Mouse (Mus musculus): ENCODE results near the gene Rcsd1.

Rcsd1 gene

DNA sequence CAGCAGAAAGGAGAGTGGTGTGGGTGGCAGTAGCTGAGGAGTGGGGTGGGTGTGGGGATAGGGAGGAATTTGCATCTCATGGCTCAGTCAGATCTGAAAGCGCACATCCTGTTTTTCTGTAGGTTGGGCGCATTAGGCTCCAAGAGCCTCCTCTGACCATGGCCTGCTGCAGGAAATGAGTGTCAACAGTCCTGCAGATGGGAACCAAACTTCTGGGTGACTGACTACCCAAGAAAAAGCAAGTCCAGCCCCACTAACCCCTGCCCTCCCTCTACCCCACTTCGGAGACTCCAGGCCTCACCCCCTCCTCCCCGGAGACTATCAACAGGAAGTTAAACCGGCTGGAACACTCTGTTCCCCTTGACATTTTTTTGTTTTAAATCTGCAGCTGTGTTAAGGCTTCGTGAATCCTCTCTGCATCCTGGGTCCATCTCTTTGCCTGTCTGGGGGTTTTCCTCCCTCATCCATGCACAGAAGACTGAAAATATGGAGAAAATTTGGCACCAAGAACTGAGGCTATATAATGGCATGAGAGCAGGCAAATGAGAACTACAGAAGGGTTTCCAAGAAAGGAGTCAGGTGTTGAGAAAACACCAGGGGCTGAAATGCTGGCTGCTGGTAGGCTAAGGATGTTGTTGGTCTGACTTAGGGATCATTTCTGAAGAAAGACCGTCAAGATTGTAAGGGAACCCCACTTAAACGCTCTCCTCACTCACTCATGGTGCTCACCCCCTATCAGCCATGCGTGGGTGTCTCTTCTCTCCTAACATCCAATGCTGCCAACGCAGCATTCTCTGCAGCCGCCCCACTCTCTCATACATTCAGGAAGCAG is 8.4 kb upstream of the Rcsd1 start:
- no peak for DNase-seq (ENCODE audit: low read depth, low spot score)

DNA sequence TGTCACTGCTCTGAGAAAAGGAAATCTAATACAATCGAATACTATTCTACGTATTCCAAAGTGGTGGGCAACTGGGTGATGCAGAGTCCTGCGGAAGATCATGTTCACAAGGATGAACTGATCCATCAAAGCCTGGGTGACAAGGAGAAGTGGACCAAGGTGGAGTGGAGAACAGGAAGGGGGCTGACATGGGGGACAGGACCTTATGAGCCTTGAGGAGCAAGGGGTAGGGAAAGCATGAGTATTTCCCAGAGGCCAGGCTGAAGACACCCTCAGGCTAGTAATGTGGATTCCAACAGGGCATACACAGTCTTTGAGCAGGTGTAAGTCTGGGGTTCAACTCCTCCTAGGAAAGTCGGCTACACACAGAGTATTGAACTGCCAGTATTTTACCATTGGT is 6.9 kb upstream of the Rcsd1 start:
- no peak for DNase-seq (ENCODE audit: low read depth, low spot score)

DNA sequence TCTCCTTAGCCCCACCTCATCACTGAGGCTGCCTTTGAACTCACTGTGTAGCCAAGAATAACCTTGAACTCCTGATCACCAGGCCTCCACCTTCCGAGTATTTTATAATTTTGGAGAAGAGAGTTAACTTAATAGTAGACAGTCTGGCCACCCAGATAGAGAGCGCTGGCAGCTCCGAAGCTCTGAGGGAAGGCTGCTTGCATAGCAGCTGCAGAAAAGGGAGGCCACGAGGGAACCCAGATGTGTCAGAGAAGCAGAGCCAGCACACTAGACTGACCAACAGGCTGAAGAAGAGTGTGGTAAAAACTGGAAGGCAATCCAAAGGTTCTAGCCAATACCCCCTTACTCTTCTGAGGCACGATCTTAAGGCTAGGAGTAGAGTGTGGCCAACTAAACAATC is 4.2 kb upstream of the Rcsd1 start:
- no peak for DNase-seq (ENCODE audit: low read depth, low spot score)

DNA sequence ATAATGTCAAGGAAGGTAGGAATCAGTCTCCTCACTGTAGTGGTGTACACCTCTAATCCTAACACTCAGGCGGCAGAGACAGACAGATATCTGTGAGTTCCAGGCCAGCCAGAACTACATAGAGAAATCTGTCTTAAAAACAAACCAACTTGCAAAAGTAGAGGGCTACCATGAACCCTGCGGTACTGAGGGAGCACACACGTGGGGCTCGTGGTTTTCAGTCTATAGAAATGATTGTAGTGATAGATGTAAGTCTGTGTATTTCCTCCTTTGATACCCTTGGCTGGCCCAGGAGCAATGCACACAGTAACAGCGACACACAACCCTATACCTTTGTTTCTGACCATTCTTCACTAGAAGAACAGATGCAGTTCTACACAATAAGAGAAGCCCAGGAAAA is 2.4 kb upstream of the Rcsd1 start:
- no peak for DNase-seq (ENCODE audit: low read depth, low spot score)

DNA sequence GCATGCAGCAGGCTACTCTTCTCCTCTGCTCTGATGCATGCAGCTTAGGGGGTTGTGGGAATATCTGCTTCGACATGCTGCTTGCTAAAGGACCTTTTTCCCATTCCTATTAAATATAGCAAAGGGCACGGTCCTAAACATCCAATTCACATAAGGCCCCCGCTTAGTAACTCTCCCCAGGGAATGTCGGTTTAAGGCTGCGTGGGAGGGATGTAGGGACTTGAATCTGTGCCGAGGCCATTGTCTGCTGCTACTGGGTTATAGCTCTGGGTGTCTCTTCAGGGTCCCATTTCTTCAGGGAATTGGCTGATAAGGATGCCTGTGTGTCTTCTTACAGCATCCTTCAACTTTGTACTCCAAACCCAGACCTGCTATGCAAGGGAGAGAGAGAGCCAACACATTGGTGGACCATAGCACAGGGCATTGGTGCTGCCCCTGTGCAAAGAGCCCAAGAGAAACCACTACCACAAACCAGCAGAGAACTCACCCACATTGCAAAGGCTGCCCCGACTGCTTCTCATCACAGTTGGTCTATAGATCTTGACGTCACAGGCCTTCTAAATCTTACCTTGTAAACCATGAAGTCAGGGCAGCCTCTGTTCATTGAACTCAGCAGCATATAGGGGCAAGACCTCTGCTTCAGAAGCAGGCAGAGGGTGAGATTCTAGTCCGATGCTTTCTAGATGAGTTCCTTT is 724 bp downstream of the Rcsd1 start:
- DNase-seq (ENCODE audit: low read depth, low spot score): no peak

DNA sequence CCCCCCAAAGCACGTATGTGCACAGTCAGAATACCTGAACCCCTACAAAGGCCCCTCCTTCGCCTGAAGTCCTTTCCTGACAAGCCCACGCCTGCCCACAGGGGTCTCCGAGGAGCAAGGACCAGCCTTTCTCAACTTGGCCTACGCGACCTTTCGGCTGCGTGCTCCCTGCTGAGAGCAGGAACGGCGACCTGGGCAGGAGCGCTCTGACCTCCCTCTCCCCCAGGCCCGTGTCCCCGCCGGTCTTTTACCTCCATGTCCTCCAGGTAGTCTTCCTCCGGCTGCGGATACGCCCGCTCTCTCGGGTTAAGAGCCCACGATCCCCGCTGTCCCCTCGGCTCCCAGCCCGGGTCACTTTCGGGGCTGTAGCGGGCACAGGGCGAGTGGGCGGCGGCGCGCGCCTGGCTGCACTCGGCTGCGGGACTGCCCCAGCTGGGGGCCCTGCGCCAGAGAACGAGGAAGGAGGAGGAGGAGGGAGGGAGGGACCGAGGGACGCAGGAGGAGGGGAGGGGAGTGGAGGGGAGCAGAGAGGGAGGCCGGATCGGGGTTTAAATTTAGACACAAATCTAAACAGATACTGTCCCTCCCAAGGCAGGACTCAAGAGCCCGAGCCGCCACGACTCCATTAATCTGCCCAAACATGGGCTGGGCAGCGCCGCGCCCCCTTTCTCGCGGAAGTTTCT is 1.8 kb downstream of the Rcsd1 start:
- DNase-seq (ENCODE audit: low read depth, low spot score): no peak

DNA sequence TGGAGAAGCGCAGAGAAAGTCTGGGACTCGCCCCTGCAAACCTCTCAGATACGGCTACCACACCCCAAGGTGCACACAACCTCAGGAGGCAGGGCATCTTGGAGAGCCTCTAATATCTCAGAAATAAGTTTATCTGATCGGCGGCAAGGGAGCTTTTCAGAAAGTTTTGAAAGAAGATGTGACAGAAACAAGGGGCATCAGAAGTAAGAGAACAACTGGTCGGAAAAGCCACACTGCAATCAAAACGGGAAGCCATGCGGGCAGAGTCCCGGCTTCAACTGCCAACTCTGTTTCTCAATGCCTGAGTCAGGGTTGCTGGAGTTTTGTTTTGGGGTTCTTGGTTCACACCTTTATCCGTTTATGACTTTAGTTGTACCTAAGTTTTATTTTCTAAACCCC is 2.3 kb downstream of the Rcsd1 start:
- no peak for DNase-seq (ENCODE audit: low read depth, low spot score)

DNA sequence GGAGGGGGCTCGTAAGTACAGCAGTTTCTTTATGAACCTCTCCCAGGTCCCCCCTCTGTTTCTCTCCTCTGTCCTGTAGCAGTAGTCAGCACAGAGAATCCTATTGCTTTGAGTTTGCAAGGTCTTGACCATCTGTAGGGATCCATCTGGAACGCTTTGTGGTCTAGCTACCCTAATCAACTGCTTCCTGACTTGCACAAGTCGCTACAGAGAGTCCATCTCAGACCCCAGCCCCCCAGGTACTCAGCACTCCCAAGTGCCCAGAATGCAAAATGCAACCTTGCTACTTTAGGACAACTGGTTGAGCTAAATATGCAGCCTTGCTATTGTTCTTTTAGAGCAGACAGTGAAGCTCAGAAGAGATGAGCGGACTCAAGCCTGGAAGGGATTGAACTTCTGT is 3.1 kb downstream of the Rcsd1 start:
- DNase-seq (ENCODE audit: low read depth, low spot score): no peak

DNA sequence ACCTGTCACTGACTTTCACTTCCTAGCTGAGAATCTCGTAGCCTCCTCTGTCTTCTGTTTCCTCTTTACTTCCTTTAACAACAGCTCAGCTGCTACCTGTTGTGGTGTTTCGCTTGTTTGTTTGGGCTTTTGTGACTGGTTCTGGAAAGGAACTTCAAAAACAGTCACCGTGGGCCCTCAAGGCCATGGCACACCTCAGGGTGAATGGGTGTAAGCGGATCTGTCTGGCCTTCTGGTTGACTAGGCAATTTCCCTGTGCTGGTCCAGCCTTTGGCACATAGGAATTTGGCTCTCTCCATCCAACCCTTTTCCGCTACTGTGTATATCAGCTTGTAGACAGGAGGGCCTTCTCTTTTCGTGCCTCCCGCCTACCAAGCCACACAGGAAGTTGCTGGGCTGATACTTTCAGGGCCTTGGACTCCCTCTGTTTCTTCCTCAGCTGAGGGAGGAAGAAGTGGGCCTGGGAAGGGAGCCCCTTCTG is 3.6 kb downstream of the Rcsd1 start:
- DNase-seq (ENCODE audit: low read depth, low spot score): no peak

DNA sequence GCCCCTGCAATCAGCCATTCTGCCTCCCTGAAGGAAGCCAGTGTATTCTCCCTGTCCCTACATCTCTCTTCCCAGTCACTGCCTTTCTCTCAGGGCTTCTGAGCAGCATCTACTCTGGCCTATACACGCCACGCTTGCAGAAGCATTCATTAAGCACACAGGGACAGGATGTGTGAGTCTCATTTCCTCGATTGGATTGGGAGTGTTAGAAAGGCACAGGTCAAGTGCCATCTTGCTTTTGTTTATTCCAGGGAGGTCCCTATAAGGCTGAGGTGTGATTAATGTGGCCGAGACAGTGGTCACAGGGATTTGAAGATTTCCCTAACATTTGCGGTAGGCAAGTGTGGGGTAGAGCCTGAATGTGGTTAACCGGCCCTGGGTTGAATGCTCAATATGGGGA is 4.2 kb downstream of the Rcsd1 start:
- no peak for DNase-seq (ENCODE audit: low read depth, low spot score)

DNA sequence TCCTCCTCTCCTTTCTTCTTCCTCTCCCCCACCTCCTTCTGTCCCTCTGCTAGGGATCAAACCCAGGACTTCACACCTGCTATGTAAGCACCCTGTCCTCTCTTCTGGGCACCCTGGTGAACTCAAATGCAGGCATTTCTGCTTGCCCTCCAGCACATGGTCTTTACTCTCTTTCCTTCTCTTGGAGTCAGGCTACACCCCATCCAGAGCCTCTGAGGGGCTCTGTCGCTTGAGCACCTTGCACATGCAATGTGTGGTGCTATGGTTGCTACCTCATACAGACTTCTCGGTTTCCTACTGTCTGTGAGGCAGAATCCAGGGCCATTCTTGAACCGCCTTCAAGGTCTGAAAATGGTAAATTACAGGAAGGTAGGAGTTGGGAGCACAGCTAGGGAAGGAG is 4.7 kb downstream of the Rcsd1 start:
- no peak for DNase-seq (ENCODE audit: low read depth, low spot score)

DNA sequence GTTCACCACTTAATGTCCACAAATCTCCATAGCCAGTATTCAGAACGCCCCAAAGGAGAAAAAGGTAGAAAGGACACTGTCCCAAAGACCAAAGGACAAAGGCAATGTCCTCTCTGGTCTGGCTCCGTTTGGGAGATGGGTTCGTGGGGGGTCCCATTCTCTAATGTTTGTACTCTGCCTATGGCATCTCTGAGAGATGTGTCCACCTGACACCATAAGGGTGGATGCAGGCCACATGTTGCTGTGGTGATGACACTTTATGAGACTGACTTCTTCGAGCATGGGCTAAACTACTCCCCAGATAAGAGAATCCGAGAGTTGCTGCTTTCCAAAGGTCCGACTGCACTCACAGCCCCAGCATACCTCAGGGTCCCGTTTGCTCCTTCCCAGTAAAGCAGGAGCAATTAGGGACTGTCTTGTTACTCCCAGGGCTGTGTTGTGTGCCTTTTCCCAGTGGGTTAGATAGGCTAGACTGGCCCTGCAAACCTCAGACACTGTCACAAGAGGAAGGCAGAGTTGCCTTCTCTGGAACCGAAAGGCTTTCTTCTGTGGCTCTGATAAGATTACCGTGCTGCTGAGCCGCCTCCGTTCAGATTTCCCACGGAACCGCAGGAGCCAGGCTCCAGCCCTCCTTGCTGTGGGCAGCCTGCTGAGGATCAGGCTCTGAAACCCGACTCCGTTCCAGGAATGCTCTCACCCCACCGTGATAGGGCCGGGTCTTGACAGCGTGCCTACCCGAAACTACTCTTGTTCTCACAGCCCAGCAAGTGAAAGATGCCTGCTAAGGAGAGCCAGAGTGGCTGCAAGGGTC is 7.1 kb downstream of the Rcsd1 start:
- peak; percentile 80 for DNase-seq (ENCODE audit: low read depth, low spot score)

DNA sequence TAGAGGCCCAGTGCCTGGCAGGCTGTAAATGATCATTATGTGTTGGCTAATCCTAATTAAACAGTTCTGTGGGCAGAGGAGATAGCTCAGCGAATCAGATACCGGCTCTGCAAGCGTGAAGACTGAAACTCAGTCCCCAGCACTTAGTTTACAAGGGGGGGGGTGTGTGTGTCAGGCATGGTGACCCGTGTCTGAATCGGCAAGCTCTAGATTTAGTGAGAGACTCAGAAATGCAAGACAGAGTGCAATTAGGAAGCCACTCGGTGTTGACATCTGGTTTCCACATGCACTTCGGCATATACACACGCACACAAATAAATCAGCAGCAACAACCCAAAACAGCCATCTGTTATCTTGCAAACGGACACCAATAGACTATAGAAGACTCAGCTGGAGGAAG is 8.0 kb downstream of the Rcsd1 start:
- no peak for DNase-seq (ENCODE audit: low read depth, low spot score)

DNA sequence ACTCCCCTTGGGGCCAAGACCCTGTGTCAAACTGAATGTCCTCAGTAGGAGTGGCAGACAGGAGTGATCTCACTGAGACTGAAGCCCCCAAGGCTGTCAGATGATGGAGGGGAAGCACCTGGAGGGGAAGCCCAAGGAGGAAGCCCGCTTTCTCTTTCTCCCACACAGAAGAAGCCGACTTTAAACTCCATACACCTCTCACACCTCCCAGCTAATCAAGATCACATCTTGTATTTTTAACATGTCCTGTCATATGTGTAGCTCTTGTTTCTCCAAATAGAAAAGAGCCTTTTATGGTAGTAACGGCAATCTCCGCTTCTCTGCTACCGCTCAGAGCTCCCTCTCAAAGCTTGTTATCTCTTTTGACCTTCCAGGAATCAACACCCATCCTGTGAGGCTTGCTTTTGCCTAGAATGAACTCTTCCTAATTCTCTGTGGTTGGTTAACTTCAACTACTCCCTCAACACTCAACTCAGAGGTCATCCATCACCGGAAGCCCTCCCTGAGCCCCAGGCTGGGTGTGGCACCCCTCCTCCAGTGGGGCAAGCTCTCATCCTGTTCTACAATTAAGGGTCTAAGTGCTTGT is 8.5 kb downstream of the Rcsd1 start:
- no peak for DNase-seq (ENCODE audit: low read depth, low spot score)

DNA sequence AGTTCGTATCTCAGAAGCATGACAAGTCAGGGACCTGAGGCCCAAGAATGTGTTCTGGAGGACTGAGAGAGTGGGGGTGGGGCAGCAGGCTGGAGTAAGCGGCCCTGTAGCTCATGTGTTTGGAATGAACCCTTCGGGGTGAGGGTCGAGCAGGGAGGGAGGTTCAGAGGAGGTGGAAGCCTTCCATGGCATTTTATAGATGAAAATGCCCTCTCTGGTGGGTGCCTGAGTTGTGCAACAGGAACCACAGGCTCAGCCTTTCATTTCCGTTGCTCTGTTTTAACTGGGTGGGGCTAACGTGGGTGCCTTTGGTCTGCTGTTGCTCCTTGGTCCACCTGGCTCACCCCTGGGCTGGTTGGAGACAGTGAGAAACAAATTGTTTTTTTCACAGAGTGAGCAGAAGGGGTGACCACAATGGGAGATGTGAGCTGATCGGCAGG is 9.2 kb downstream of the Rcsd1 start:
- no peak for DNase-seq (ENCODE audit: low read depth, low spot score)

DNA sequence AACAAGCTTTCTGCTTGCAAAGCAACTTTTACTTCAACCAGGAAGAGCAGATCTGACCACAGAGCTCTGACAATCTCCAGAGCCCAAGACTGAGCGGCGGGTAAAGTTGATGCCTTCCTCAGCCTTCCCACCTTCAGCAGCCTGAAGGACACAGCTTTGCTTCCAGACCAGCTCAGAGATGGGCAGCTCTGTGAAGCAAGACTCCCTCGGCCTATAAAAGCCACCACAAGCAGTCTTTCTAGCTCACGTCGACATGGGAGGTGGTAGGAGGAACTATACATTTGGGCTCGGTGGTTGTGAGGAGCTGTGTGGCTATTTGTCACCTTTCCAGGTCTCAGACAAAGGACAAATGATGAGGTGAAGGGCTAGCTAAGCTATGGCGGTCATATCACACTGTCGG is 11.9 kb downstream of the Rcsd1 start:
- no peak for DNase-seq (ENCODE audit: low read depth, low spot score)

DNA sequence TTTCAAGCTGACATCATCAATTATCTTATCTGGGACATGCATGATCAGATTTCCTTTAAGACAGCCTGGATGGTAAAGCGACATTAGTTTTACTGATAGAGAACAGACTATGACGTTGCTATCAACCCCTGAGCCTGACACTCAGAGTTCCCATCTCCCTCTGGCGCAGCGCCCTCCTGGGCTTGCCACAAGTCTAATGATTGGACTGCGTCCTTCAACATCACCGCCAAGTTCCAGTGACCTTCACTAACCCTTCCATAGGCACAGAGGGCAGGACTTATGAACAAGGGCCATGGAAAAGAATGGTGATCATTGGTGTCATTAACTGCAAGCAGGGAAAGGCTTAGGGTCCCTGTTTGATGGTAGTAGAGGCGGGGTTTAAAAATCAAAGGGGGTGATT is 12.7 kb downstream of the Rcsd1 start:
- DNase-seq (ENCODE audit: low read depth, low spot score): no peak

DNA sequence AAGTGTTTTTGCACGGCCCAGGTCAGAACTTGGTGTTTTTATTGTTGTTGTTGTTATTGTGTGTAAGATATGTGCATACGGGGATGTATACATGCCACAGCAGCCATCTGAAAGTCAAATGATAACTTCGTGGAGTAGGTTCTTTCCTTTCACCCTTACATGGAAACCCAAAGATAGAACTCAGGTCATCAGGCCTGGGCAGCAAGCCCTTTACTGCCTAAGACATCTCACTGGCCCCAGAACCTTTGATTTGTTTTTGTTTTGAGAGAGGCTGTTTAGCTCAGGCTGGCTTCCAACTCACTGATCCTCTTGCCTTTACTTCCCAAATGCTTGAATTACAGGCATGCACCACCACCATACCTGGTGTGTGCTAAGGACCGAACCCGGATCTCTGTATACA is 13.5 kb downstream of the Rcsd1 start:
- DNase-seq (ENCODE audit: low read depth, low spot score): no peak

DNA sequence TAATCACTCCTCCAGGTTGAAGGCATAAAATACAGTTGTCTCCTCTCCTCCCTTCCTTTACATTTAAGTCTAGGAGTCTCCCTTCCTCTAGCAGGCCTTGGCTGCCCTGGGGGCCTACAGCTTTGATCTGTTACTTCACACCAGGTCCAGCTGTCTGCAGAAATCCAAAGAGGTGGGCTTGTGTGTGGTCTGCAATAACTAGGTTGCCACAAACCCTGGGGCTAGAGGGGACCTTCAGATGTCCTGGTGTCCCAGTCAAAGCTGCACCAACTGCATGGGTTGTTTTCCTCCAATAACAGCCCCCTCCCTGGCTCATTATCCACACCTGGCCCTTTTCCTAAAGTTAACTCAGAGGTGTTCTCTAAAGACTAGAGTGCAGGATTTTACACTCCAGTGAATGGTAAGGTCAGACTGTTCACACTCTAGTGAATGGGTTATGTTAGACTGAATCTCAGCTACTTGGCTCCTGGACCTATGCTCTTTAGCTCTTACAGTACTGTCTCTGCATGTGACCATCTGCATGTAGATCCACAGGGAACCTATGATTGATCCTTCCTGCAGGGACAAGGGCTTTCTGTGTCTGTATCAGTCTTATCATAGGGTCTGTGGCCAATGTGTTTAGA is 14.1 kb downstream of the Rcsd1 start:
- DNase-seq (ENCODE audit: low read depth, low spot score): no peak

DNA sequence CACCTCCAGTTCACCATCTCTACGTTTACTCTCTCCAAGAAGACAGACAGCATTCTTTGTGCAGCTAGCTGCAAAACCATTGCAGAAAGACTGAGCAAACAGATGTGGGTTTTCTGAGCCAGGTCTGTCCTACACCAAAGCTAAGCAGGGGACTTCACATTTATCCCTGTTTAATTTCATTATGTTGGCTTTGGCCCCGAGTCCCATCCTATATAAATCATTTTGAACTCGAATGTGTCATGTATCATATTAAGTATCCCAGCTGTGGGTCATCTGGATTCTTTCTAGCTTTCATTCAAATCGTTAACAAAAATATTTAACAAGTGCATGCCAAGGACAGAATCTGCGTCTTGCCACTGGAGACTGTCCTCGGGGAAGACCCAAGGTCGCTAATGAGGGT is 15.7 kb downstream of the Rcsd1 start:
- no peak for DNase-seq (ENCODE audit: low read depth, low spot score)

DNA sequence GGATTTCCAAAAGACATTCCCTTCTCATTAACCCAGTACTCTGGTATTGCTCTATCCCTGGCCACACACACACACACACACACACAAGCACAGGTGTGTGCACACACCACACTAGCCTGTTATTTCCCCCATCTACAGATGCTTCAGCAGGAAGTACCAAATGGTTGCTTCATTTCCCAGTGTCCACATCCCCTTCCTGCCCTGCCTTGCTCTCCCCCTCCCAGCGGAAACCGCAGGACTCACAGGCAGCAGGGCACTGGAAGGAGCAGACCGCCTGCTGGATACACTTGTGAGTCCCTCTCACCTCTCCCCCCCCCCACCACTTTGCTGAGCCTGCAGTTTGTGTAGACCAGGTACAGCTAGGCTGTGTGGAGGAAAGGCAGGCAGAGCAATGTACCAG is 18.0 kb downstream of the Rcsd1 start:
- no peak for DNase-seq (ENCODE audit: low read depth, low spot score)
